In genomic region chr1:168288891-168289545, GRCm38 (mm10) we compare ENCODE assay signal across 8 mouse cellular contexts.
DNase-seq lines count a peak whose midpoint lies in the region; ATAC-seq and TF ChIP-seq lines count a peak whose summit lies in the region.

No protein-coding gene starts in this region.

- intact Hi-C loops in gastrocnemius, adult 2 months (cut with DNase I) = no loop called here

- peaks cover 51% of the 10 kb centered on the region for H3K4me1 ChIP-seq in hindbrain, postnatal 0 days (ENCODE audit: insufficient read depth, low read length)
- peaks cover 79% of the 10 kb centered on the region for H3K4me1 ChIP-seq in midbrain, embryonic 11.5 days (ENCODE audit: control insufficient read depth, insufficient read depth, low read length)

- H3K9ac ChIP-seq in hindbrain, postnatal 0 days (replicated peaks; ENCODE audit: low read length) = no peak overlapping the region; the same call in 1 of the 2 replicates
- H3K9ac ChIP-seq in midbrain, embryonic 11.5 days (ENCODE audit: low read length) = peak overlapping the region; percentile 59

- H3K27ac ChIP-seq in gastrocnemius, adult 2 months = peak overlapping the region; percentile 21; the same call in 1 of the 2 replicates
- peak overlapping the region; percentile 80; the same call in 1 of the 2 replicates for H3K27ac ChIP-seq in hindbrain, postnatal 0 days
- H3K27ac ChIP-seq in midbrain, embryonic 11.5 days (ENCODE audit: low read depth, low read length) = peak overlapping the region; percentile 97

- no peak overlapping the region for H3K4me3 ChIP-seq in gastrocnemius, adult 2 months
- H3K4me3 ChIP-seq in hindbrain, postnatal 0 days (ENCODE audit: low read length) = no peak overlapping the region
- no peak overlapping the region for H3K4me3 ChIP-seq in midbrain, embryonic 11.5 days (ENCODE audit: low read depth, low read length)

- no peaks in the 10 kb centered on the region for H3K27me3 ChIP-seq in hindbrain, postnatal 0 days (ENCODE audit: insufficient read depth, low read length)
- H3K27me3 ChIP-seq in midbrain, embryonic 11.5 days (ENCODE audit: control insufficient read depth, insufficient read depth, low read length) = no peaks in the 10 kb centered on the region

- no peak overlapping the region for H3K4me2 ChIP-seq in hindbrain, postnatal 0 days (ENCODE audit: low read depth, low read length)
- H3K4me2 ChIP-seq in midbrain, embryonic 11.5 days = no peak overlapping the region

- H3K36me3 ChIP-seq in hindbrain, postnatal 0 days (ENCODE audit: insufficient read depth, low read length) = no peaks in the 10 kb centered on the region
- H3K36me3 ChIP-seq in midbrain, embryonic 11.5 days (ENCODE audit: control insufficient read depth, insufficient read depth, low read length) = no peaks in the 10 kb centered on the region

- H3K9me3 ChIP-seq in hindbrain, postnatal 0 days (ENCODE audit: low read length) = no peaks in the 10 kb centered on the region
- no peaks in the 10 kb centered on the region for H3K9me3 ChIP-seq in midbrain, embryonic 11.5 days (ENCODE audit: control insufficient read depth, low read length)

- no peak for ATAC-seq in hindbrain, postnatal 0 days
- ATAC-seq in midbrain, embryonic 11.5 days (ENCODE audit: low FRiP score) = peak; percentile 5; the same call in 1 of the 2 replicates

- TF ChIP-seq CTCF in gastrocnemius, adult 2 months (IDR thresholded peaks at IDR 0.05) = no peak
- no peak for TF ChIP-seq CTCF in hindbrain, postnatal 0 days (IDR thresholded peaks at IDR 0.05; ENCODE audit: low read depth)

- WGBS in hindbrain, postnatal 0 days = 47% methylated on average over 10 of the region's 10 CpGs
- 43% methylated on average over 10 of the region's 10 CpGs for whole genome bisulfite sequencing in midbrain, embryonic 11.5 days

- no peak for DNase-seq in gastrocnemius, adult 2 months
- DNase-seq in gastrocnemius, adult 18-20 months (ENCODE audit: low spot score) = no peak
- peak; percentile 35 to 36 for DNase-seq in cerebellum, postnatal 36 days
- DNase-seq in hindbrain, postnatal 0 days (ENCODE audit: low spot score) = no peak
- no peak for DNase-seq in midbrain, embryonic 11.5 days (ENCODE audit: low spot score, missing footprints)
- no peak for DNase-seq in right cerebral cortex, adult 18-20 months
- DNase-seq in frontal cortex, postnatal 25 days (ENCODE audit: low spot score in 2 of 2) = no peak
- no peak for DNase-seq in Muller cell, postnatal 12 days (ENCODE audit: inconsistent ontology term)

Comparison
In these comparisons a context has a peak if more than half of its experiments do, and no peak if none do; other contexts are left out.
1. DNase-seq: peak in cerebellum, postnatal 36 days (2 of 2); none in gastrocnemius, adult 2 months (single experiment), gastrocnemius, adult 18-20 months (single experiment), hindbrain, postnatal 0 days (single experiment), midbrain, embryonic 11.5 days (single experiment), right cerebral cortex, adult 18-20 months (single experiment), frontal cortex, postnatal 25 days (0 of 2) and Muller cell, postnatal 12 days (single experiment).
2. H3K27ac ChIP-seq: peak in every context shown above with its lines; median percentile 97 in midbrain, embryonic 11.5 days; 80 in hindbrain, postnatal 0 days; 21 in gastrocnemius, adult 2 months.